Mouse (Mus musculus) kidney, embryonic 16.5 days (tissue): Measurements from ENCODE around the gene Ppp2r3c. TPM values are rescaled to one million over a fixed set of nuclear protein-coding genes. Genes with fewer than 3 reads are reported as not detected.

Experiments used
- ATAC-seq: fragments of 200-750 bp; cut with Nextera tagmentation; 2 replicates; pipeline ENCODE4 v1.8.0; 2017; ENCODE audit warnings: moderate TSS enrichment; ENCODE audit not compliant: low FRiP score, low TSS enrichment
- H3K27ac ChIP-seq: fragments of 300-500 bp; sonication (generic); 2 replicates; pipeline ENCODE4 v1.5.1; 2014; ENCODE audit warnings: low read length
- H3K27me3 ChIP-seq: fragments of 300-500 bp; sonication (generic); 2 replicates; pipeline ENCODE4 v1.6.1; 2014; ENCODE audit warnings: low read length, control low read depth, mixed read lengths; ENCODE audit not compliant: insufficient read depth
- H3K36me3 ChIP-seq: fragments of 300-500 bp; sonication (generic); 2 replicates; pipeline ENCODE4 v1.6.1; 2014; ENCODE audit warnings: low read length, control low read depth, mixed read lengths; ENCODE audit not compliant: insufficient read depth
- H3K4me1 ChIP-seq: fragments of 300-500 bp; sonication (generic); 2 replicates; pipeline ENCODE4 v1.6.1; 2014; ENCODE audit warnings: low read length, control low read depth, mixed read lengths; ENCODE audit not compliant: insufficient read depth
- H3K4me2 ChIP-seq: fragments of 300-500 bp; sonication (generic); replicated peaks from 2 replicates; pipeline ENCODE4 v1.6.1; 2014; ENCODE audit warnings: low read depth, low read length
- H3K4me3 ChIP-seq: fragments of 300-500 bp; sonication (generic); 2 replicates; pipeline ENCODE4 v1.5.1; 2014; ENCODE audit warnings: mild to moderate bottlenecking, low read length
- H3K9ac ChIP-seq: fragments of 300-500 bp; sonication (generic); replicated peaks from 2 replicates; pipeline ENCODE4 v1.6.1; 2014; ENCODE audit warnings: low read length
- H3K9me3 ChIP-seq: fragments of 300-500 bp; sonication (generic); 2 replicates; pipeline ENCODE4 v1.6.1; 2016; ENCODE audit warnings: low read length, control low read depth
- WGBS: fragments of 180-500 bp; shearing (Covaris S2); extraction: QIAGEN DNeasy Blood & Tissue Kit; methylation state at CpG from one replicate; pipeline ENCODE4 v1.1.7; 2014; 5-methylcytosine and 5-hydroxymethylcytosine counted together
- polyA plus RNA-seq: library from polyadenylated mRNA; unstranded; fragments of >200 nt; fragmentation: Nextera tagmentation; extraction: Ambion mirVana; gene quantifications from 2 replicates; pipeline ENCODE4 v1.2.1, GENCODE M21; 2015

Ppp2r3c gene
- polyA plus RNA-seq, 1 experiment from 2014 or later, result 14.8 TPM

DNA sequence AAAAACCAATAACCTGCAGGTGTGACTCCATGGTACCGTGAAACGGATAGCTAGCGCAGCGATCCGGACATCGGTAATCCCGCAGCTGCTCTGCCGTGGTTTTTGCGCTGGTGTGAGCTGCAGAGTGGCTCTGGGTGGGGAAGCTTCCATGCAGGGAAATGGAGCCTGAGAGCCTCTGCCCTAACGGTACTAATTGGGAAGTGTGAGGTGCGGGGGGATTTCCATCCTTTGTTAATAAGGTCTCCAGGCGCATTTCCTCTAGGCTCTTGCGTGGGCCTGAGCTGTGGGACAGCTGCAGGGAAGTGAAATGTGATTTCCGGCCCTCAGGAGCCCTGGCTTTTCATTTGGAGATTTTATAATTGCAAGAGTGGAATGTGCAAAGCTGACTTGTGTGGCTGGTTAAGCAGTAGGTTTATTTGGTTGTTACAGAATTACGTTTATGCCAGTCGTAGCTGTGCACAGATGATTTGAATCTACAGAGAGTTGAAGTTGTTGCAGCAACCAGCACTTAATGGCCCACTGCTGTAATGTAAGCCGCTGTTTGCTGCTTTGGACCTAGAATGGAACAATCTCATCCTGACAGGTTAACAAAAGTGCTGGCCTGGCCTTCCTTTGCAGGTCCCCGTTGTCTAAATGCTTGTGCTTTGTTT, 19.0 kb upstream of the Ppp2r3c start:
- peak overlapping the region; percentile 67 for H3K27ac ChIP-seq
- H3K4me2 ChIP-seq, result no peak overlapping the region
- H3K36me3 ChIP-seq, result no peaks in the 10 kb centered on the region
- 0 out of 2 replicates have a peak, but pooled peaks have one; percentile 63 for ATAC-seq
- 76% methylated on average over 18 of the region's 18 CpGs for WGBS
- H3K27me3 ChIP-seq, result no peaks in the 10 kb centered on the region
- no peak overlapping the region for H3K9ac ChIP-seq
- no peak overlapping the region for H3K4me3 ChIP-seq
- H3K4me1 ChIP-seq, result no peaks in the 10 kb centered on the region
- H3K9me3 ChIP-seq, result no peaks in the 10 kb centered on the region

GRCm38 (mm10) chr12:55315192-55315591, 12.4 kb upstream of the Ppp2r3c start:
- H3K9me3 ChIP-seq, result no peaks in the 10 kb centered on the region
- H3K36me3 ChIP-seq, result peaks cover 2% of the 10 kb centered on the region; the same call in 1 of the 2 replicates
- H3K4me1 ChIP-seq, result no peaks in the 10 kb centered on the region
- WGBS, result 40% methylated on average over 5 of the region's 5 CpGs
- no peak overlapping the region for H3K4me2 ChIP-seq
- H3K27me3 ChIP-seq, result no peaks in the 10 kb centered on the region
- no peak overlapping the region for H3K9ac ChIP-seq
- 0 out of 2 replicates have a peak, but pooled peaks have one; percentile 23 for ATAC-seq
- H3K4me3 ChIP-seq, result no peak overlapping the region
- no peak overlapping the region for H3K27ac ChIP-seq

DNA sequence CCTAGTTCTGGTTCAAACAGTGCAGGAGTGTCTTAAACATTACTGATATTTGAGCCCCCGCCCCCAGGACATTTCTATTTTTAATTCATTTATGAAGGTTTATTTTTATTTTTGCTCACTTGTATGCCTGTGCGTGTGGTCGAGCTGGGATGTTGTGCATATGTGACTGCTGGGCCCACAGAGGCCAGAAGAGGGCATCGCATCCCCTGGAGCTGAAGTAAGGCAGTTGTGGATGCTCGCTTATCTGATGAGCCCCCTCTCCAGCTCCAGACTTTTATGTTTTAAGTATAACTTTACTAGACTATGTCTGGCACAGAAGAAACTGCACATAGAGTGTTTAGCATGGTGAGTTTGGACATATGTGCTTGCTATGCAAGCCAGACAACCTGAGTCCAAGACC, 11.1 kb upstream of the Ppp2r3c start:
- Histone ChIP-seq H3K27ac (no peak overlapping the region), H3K4me3 (no peak overlapping the region), H3K27me3 (no peaks in the 10 kb centered on the region), H3K4me1 (no peaks in the 10 kb centered on the region), H3K9me3 (no peaks in the 10 kb centered on the region), H3K9ac (no peak overlapping the region), H3K4me2 (no peak overlapping the region), H3K36me3 (peaks cover 8% of the 10 kb centered on the region; the same call in 1 of the 2 replicates)
- ATAC-seq, result no peak
- 89% methylated on average over 5 of the region's 5 CpGs for WGBS

DNA sequence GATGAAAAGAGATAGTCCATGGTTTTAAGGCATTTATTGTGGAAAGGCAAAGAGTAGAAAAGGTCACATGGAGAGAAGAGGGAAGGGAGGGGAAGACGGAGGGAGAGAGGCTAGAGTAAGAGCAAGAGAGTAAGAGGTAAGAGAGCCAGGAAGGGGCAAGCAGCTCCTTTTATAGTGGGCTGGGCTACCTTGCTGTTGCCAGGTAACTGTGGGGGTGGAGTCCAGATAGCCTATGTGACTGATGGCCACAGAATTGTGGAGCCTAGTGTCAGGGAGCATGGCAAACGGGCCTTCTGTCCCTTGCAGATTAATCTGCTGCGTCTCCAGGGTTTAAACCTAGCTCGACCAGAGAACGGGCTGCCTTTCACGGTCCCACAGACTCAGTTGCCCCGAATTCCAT, 9.0 kb upstream of the Ppp2r3c start:
- Histone ChIP-seq H3K36me3 (peaks cover 10% of the 10 kb centered on the region; the same call in 1 of the 2 replicates), H3K4me3 (no peak overlapping the region), H3K27ac (no peak overlapping the region), H3K9me3 (no peaks in the 10 kb centered on the region), H3K9ac (no peak overlapping the region), H3K4me2 (no peak overlapping the region), H3K27me3 (no peaks in the 10 kb centered on the region), H3K4me1 (no peaks in the 10 kb centered on the region)
- no peak for ATAC-seq
- 84% methylated on average over 7 of the region's 7 CpGs for WGBS

DNA sequence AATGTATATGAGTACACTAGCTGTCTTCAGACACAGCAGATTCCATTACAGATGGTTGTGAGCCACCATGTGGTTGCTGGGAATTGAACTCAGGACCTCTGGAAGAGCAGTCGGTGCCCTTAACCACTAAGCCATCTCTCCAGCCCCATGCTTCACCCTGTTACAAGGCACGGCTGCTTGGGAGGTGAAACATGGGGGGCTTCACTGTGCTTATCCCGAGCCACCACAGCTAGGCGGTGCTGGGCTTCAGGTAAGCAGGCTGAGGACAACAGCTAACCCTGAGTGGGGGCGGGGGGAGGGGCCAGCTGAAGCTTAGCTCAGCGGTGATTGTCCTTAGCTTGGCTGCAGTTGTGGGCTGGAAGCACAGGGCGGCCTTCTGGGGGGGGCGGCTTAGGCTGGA, 6.7 kb upstream of the Ppp2r3c start:
- Histone ChIP-seq H3K36me3 (peaks cover 14% of the 10 kb centered on the region; the same call in 1 of the 2 replicates), H3K4me3 (no peak overlapping the region), H3K27me3 (no peaks in the 10 kb centered on the region), H3K4me2 (no peak overlapping the region), H3K9ac (no peak overlapping the region), H3K27ac (no peak overlapping the region), H3K4me1 (no peaks in the 10 kb centered on the region), H3K9me3 (0 out of 2 replicates have a peak, but pooled peaks cover 3% of the 10 kb centered on the region)
- 83% methylated on average over 8 of the region's 8 CpGs for WGBS
- ATAC-seq, result no peak

DNA sequence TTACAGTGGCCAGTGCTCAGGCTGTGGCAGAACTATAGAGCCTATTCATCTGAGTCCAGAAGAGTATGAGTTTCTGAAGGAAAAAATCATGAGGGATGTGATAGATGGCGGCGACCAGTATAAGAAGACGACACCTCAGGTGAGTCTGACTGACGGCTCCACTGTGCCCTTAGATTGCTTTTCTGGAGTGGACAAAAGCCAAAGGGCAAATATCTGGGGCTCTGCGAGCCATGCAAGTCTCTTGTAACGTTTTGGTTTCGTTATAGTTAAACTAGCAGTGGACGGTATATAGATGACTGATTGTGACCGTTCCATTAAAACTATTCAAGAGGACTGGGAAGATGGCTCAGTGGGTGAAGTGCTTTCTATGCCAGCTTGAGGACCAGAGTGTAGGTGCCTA, 5.9 kb upstream of the Ppp2r3c start:
- no peaks in the 10 kb centered on the region for H3K27me3 ChIP-seq
- no peak for ATAC-seq
- H3K4me1 ChIP-seq, result peaks cover 3% of the 10 kb centered on the region
- H3K4me3 ChIP-seq, result no peak overlapping the region
- H3K27ac ChIP-seq, result no peak overlapping the region
- H3K36me3 ChIP-seq, result peaks cover 14% of the 10 kb centered on the region; the same call in 1 of the 2 replicates
- H3K4me2 ChIP-seq, result no peak overlapping the region
- no peak overlapping the region for H3K9ac ChIP-seq
- 79% methylated on average over 9 of the region's 9 CpGs for WGBS
- 0 out of 2 replicates have a peak, but pooled peaks cover 3% of the 10 kb centered on the region for H3K9me3 ChIP-seq

DNA sequence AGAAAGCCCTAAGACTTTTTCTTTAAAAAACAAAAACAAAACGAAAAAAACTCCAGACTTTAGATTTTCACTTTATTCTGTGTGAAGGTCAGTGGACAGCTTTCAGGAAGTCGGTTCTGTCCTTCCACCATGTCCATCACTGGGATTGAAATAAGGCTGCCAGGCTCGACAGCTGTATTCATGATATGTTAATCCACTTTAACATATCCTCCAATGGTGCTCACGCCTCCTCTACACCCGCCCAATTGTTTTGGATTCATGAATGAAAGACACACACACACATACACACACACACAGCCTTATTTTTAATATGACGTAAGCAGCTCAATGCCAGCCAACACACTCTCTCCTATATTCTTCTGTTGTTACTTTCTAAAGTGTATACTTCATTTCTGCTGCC, 4.8 kb upstream of the Ppp2r3c start:
- H3K4me1 ChIP-seq, result peaks cover 6% of the 10 kb centered on the region
- ATAC-seq, result no peak
- 0 out of 2 replicates have a peak, but pooled peaks cover 3% of the 10 kb centered on the region for H3K9me3 ChIP-seq
- H3K9ac ChIP-seq, result no peak overlapping the region
- 90% methylated on average over 6 of the region's 6 CpGs for WGBS
- no peaks in the 10 kb centered on the region for H3K27me3 ChIP-seq
- peaks cover 14% of the 10 kb centered on the region; the same call in 1 of the 2 replicates for H3K36me3 ChIP-seq
- no peak overlapping the region for H3K27ac ChIP-seq
- H3K4me3 ChIP-seq, result no peak overlapping the region
- no peak overlapping the region for H3K4me2 ChIP-seq

- WGBS, result 96% methylated on average over 4 of the region's 4 CpGs
- Histone ChIP-seq H3K27ac (no peak overlapping the region), H3K9ac (no peak overlapping the region), H3K27me3 (no peaks in the 10 kb centered on the region), H3K4me2 (no peak overlapping the region), H3K4me1 (peaks cover 12% of the 10 kb centered on the region), H3K36me3 (peaks cover 14% of the 10 kb centered on the region; the same call in 1 of the 2 replicates), H3K9me3 (0 out of 2 replicates have a peak, but pooled peaks cover 3% of the 10 kb centered on the region), H3K4me3 (no peak overlapping the region)
- ATAC-seq, result no peak
Observed at GRCm38 (mm10) chr12:55306371-55306770, 3.6 kb upstream of the Ppp2r3c start.

DNA sequence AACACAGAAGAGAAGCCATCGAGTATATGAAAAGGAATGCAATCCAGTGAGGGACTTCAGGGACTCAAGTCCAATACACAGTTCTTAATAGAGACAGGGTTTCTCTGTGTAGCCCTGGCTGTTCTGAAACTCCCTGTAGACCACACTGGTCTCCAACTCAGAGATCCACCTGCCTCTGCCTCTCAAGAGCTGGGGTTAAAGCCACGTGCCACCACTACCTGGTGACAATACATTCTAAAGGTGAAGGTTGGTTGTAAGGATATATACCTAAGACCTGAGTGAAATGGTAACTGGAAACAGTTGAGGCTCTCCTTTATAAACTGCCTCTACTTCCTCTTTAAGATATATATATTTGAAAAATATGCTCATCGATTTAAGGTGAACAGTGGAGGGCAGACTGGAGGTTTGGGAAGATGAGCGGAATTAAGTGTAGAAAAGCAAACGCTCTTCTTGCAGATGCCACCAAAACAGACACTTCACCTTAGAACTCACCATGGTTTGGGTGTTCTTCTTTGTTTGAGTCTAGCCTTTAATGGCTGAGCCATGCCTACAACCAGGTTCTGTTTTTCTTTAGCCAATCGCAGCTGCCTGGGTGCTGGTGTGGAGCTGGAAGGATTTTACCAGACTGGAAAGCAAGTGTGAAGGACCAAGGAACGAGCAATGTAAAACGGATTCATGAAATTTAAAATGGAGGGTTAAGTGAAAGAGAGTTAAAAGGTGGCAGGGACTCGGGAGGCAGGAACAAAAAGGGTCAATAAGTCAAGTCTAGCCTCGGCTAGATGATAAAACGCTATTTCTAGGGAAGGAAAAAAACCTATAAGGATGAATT, 1.1 kb downstream of the Ppp2r3c start:
- Histone ChIP-seq H3K4me3 (peak overlapping the region; percentile 83), H3K27me3 (no peaks in the 10 kb centered on the region), H3K9me3 (0 out of 2 replicates have a peak, but pooled peaks cover 3% of the 10 kb centered on the region), H3K9ac (peak overlapping the region; percentile 84), H3K36me3 (peaks cover 25% of the 10 kb centered on the region), H3K4me1 (peaks cover 32% of the 10 kb centered on the region), H3K27ac (peak overlapping the region; percentile 95), H3K4me2 (peak overlapping the region; percentile 79)
- WGBS, result 44% methylated on average over 11 of the region's 11 CpGs
- ATAC-seq, result no peak
